Mouse (Mus musculus): ENCODE data around the gene Tctex1d4.

GRCm38 (mm10) chr4:117131198-117131597 lies 4.6 kb downstream of the Tctex1d4 start:
- no peak for TF ChIP-seq CTCF (IDR thresholded peaks at IDR 0.05; ENCODE audit: extremely low read depth, insufficient read depth, insufficient read length, insufficient replicate concordance)
- TF ChIP-seq POLR2A (IDR thresholded peaks at IDR 0.05; ENCODE audit: low read depth, low read length): no peak

Measured in spleen, adult 2 months (tissue).